Mouse (Mus musculus) layer of hippocampus, adult 6 months (tissue): ENCODE results near the gene Psmb1. TPM values are rescaled to one million over a fixed set of nuclear protein-coding genes. Genes with fewer than 3 reads are reported as not detected.

Experiments used
- long read RNA-seq, 2 experiments: library from polyadenylated mRNA; unstranded; transcript quantifications; one replicate each; pipeline ENCODE4 v2.0.0; 2019 to 2020
- polyA plus RNA-seq: library from polyadenylated mRNA; unstranded; fragments of <200 nt; fragmentation: Nextera tagmentation; gene quantifications from 2 replicates; pipeline ENCODE4 v1.2.3, GENCODE M21; 2021

The Psmb1 gene
- polyA plus RNA-seq = 363 and 377 TPM in 2 replicates
- long read RNA-seq, experiment 1, transcript Psmb1-201 (6 exons, 1,758 nt) = major isoform, 528 of 560 reads
- long read RNA-seq, experiment 1, partial matches to known transcripts = 17 of 560 reads
- long read RNA-seq, experiment 1, other reads (novel, unspliced or antisense) = 11 of 560 reads
- long read RNA-seq, experiment 2, transcript Psmb1-201 (6 exons, 1,758 nt) = major isoform, 191 of 196 reads
- long read RNA-seq, experiment 2, partial matches to known transcripts = 0 of 196 reads
- long read RNA-seq, experiment 2, other reads (novel, unspliced or antisense) = 2 of 196 reads

GRCm38 (mm10) chr17:15499656-15500394 is at the start of gene Psmb1, which contains the start of gene Tbp:
Psmb1 (minus strand) TSS chr17:15499751.
Tbp (plus strand) TSS chr17:15499888.

GRCm38 (mm10) chr17:15526986-15527810 is 27.6 kb upstream of the Psmb1 start, which contains the start of gene Pdcd2:
Pdcd2 (minus strand) TSS chr17:15527301.

Other genes starting within 250 kb of the Psmb1 start
- gene Dll1, start 122.9 kb downstream of the Psmb1 start, polyA plus RNA-seq = 1.9 and 2.8 TPM in 2 replicates
- gene Fam120b, start 103.5 kb downstream of the Psmb1 start, polyA plus RNA-seq = 28.5 TPM in 2 replicates
- 12.8 and 14.4 TPM in 2 replicates for gene Tbp, start 137 bp upstream of the Psmb1 start, polyA plus RNA-seq
- 39.8 and 48.1 TPM in 2 replicates for gene Pdcd2, start 27.6 kb upstream of the Psmb1 start, polyA plus RNA-seq
- 0.34 and 0.70 TPM in 2 replicates for gene Prdm9, start 64.6 kb upstream of the Psmb1 start, polyA plus RNA-seq
- 13.0 and 16.1 TPM in 2 replicates for gene Chd1, start 205.2 kb upstream of the Psmb1 start, polyA plus RNA-seq